Mouse (Mus musculus) heart, adult 8-10 months (tissue): ENCODE measurements around the gene Olfr96. TPM values are rescaled to one million over a fixed set of nuclear protein-coding genes. Genes with fewer than 3 reads are reported as not detected.
A peak's percentile ranks its signal among the peaks of the same experiment; 100 is the strongest.
"Not testable (repeated sequence)": the region's sequence is repeated elsewhere in the genome, so short reads cannot be mapped to it uniquely, and the experiment has no call there.

Source experiments
- DNase-seq: peaks from one replicate; pipeline ENCODE4 v3.0.0; 2022; ENCODE audit warnings: low spot score
- total RNA-seq, 4 experiments: library from RNA; stranded (reverse); gene quantifications; 2 replicates each; pipeline ENCODE4 v1.2.4; 2022

The Olfr96 gene
- not detected for total RNA-seq

DNA sequence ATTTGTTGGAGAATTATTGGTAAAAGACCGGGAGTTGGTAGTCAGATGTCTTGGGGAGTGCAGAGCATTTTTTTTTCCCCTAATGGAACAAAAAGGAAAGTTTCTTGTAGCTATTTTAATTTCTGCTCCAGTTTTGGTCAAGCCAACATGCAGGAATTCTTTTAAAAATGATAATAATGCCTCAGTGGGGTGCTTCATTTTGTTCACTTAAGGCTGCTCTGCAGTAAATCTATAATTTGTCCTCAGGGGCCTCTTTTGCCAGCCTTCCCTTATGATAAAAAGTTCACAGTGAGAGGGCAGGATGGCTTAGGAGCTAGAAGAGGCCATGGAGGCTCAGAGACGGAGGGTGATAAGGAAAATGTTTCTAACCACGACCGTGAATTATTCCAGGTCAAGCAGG is at the start of gene Olfr96:
Gene Olfr96 (plus strand): TSS at position 301 of the 400 bp plus-strand sequence.
- DNase-seq, result no peak

DNA sequence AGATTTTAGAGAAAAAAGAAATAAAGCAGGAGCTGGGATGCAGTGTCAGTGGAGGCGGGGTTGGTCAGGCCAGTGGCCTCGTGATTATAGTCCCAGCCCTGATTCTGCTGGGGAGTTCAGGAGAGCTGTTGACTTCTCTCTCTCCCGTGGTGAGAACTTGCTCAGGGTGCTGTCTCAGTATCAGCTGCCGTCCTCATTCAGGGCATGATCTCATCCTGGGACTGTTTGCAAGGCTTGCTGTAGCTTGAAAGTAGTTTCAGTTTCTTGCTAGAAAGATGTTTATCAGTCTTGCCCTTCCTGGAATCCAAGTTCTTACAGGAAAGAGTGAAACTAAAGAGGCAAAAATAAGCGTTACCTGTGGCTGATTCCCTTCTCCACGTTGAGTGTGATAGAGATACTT is 34.5 kb upstream of the Olfr96 start:
- DNase-seq, result no peak

DNA sequence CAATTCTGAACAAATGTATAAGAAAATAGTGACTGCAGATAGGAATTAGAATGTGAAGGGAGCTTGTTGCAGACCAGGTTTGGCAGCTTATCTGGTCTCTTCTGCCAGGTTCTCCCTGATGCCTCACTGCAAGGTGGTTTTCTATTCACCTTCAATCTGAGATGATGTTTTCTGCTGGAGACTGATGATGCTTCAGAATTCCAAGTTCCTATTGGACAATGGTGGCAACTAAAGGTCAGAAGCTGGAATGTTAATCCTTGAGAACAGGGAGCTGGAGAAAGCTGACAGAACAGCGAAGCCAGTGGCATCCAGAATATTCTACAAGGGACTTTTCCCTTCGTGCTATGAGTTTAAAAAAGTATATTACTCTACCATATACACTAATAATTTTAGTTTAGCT is 29.2 kb upstream of the Olfr96 start:
- DNase-seq, result peak; percentile 27

DNA sequence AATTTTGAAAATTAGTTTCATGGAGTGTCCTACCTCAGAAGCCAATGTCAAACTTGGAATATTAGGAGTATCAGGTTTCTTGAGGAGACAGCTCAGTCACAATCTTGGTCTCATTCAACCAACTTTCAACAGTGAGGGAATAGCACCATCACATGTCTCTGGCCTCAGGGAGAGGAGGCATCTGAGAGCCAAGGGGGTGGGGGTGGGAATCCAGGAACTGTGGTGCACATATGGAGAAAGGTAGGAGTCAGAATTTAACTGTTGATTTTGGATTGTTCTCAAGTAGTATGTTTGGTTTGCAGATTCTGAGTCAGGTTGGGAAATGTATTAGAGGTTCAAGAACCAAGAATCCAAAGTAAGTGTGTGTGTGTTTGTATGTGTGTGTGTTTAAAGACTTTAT is 26.9 kb upstream of the Olfr96 start:
- DNase-seq, result no peak

DNA sequence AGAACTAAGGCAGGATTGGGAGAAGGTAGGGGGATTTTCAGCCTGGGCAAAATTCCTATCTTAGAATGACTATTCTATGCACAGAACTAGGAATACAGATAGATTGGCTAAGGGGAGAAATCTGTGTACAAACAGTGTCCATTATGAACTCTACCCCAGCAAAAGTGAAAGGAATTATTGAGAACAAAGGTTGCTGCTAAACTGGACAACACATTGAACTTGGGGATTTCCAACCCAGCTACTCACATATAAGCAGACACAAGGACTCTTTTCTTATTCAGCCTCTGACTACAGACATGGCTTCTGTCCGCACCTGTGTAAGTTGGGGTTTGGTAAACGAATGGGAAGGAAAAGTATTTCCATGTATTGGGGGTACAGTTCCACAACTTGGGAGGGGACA is 26.3 kb upstream of the Olfr96 start, which contains the start of gene Ubd:
Gene Ubd (plus strand): TSS at position 237 of the 400 bp plus-strand sequence.
- DNase-seq, result no peak

DNA sequence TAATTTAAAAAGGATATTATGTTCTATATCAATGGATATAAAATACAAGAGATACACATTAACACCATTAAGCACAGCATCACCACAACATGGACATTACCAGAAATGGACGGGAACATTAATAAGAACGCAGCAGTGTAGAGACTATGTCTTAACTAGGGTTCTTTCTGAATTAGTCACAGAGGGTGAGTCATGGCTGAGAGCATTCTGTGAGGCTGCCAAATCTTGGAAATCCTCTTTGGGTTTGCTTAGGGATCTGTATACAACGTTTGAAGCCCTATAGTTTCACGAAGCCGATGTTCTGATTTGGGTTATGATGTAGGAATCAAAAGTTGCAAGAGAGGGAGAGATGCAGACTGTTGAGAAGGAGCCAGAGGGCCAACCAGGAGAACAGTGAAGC is 25.2 kb upstream of the Olfr96 start:
- DNase-seq, result no peak

DNA sequence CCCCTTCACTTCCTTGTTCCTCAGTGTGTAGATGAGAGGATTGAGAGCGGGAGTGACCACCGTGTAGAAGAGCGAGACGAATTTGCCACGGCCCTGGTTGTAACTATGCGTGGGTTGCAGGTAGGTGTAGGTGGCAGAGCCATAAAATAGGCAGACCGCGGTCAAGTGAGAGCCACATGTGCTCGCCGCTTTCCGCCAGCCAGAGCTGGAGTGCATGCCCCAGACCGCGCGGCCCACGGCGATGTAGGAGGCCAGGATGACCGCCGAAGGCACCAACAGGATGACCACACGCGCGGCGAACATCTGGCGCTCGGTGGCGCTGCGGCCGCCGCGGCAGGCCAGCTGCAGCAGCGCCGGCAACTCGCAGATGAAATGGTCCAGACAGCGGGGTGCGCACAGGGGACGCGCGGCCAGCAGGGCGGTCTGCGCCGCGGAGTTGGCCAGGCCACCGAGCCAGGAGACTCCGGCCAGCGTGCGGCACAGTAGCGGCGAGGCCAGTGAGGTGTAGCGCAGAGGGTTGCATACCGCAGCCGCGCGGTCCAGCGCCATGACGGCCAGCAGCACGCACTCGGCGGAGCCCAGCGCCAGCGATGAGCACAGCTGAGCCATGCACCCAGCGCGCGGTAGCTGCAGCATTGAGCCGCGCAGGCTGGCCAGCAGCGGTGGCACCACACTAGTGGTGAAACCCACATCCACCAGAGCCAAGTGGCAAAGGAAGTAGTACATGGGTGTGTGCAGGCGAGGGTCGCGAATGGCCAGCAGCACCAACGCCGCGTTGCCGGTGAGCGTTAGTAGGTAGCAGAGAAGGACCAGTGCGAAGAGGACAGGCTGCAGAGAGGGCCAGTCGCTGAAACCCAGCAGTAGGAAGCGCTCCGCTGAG is 22.9 kb upstream of the Olfr96 start:
- DNase-seq, result no peak

DNA sequence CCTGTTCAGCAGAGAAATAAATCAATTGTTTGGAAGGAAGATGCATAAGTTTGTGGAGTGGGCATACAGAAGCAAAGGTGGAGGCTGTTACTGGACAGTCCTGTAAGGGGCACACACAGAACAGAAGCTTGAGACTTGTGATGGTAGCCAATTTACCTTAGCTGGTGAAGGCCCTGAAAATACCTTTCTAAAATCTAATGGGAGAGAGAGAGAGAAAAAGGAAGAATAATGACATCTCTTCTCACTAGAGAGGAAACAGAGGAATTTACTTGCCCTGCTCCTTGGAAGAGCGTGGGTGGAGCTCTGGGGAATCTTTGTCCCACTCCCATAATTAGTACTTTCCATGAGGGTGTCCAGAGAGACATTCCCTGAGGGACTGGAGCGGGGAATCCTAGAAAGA is 19.1 kb upstream of the Olfr96 start, which contains the start of gene Olfr94:
Gene Olfr94 (minus strand): TSS at position 101 of the 400 bp plus-strand sequence.
- no peak for DNase-seq

DNA sequence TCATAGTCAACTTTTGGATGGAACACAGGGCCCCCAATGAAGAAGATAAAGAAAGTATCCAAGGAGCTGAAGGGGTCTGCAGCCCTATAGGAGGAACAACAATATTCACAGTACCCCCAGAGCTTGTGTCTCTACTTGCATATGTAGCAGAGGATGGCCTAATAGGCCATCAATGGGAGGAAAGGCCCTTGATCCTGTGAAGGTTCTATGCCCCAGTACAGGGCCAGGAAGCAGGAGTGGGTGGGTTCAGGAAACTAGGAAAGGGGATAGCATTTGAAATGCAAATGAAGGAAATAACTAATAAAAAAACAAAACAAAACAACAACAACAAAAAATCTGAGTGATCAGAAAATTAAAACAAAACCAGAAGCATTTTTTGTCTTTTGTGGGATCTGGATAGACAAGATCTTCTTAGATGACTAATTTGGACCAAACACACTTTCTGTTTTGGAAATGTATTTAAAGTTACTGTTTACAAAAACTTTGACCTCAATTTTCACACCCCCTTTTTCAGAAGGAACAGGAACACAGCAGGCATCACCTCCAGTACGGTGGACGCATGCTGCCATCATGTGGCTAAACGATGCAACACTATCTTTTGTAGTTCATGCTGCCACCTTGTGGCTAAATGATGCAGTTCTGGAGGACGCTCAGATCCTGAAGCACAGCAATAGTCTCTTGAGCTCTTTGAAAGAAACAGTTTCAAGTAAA is 16.6 kb upstream of the Olfr96 start:
- peak; percentile 81 for DNase-seq

DNA sequence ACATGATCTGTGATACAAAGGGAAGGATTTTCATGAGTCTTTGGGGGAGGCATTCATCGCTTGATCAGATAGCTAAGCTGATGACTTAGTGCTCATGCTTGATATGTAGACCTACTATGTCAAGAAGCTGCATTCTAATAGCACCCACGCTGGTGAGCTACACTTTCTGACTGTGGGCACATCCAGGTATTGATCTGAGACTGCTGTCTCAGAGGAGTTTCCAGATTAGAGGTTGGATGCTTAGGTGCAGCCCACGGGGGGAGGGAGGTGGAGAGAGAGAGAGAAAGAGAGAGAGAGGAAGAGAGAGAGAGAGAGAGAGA is 16.1 kb upstream of the Olfr96 start:
- no peak for DNase-seq

DNA sequence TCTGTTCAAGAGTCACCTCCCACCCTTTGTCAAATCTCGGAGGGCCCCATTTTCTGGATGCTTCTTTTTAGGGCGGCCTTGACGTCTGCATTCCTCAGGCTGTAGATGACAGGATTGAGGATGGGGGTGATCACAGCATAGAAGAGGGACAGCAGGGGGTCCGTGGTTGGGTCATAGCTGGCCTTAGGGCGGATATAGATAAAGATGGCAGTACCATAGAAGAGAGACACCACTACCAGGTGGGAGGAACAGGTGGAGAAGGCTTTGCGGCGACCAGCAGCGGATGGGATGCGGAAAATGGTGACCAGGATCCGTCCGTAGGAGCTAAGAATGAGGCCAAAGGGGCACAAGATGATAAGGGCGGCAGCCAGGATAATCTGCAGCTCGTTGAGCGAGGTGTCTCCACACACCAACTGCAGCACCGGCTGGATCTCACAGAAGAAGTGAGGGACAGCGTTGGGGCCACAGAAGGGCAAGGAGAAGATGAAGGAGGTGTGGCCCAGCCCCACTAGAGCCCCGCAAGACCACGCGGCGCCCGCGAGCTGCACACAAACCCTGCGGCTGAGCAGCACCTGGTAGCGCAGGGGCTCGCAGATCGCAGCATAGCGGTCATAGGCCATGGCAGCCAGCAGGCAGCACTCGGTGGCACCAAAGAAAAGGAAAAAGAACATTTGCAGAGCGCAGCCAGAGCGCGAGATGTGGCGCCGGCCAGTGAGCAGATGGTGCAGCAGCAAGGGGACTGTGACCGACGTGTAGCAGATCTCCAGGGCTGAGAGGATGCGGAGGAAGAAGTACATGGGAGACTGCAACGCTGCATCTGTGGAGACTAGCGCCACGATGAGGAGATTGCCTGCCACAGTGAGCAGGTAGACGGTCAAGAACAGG is 8.8 kb upstream of the Olfr96 start:
- DNase-seq, result no peak

DNA sequence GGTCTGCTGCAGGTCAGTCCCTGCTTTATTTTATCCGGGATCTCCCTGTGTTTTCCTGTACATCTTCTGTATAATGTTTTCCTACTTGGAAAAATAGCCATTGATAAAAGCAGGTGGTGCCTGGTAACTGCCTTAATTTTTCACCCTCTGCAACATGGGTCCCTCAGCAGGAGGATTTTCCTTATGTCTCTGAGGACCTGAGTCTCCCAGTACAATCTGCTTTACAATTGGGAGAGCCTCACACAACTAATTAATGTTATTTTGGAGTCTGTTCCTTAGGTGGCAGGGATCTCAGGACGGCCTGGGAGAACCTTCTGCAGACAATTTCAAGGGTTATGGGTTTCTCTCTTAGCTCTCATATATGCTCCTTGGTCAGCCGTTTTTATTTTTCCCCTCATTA is 6.9 kb upstream of the Olfr96 start, which contains the start of gene Olfr95:
Gene Olfr95 (minus strand): TSS at position 101 of the 400 bp plus-strand sequence.
- no peak for DNase-seq

DNA sequence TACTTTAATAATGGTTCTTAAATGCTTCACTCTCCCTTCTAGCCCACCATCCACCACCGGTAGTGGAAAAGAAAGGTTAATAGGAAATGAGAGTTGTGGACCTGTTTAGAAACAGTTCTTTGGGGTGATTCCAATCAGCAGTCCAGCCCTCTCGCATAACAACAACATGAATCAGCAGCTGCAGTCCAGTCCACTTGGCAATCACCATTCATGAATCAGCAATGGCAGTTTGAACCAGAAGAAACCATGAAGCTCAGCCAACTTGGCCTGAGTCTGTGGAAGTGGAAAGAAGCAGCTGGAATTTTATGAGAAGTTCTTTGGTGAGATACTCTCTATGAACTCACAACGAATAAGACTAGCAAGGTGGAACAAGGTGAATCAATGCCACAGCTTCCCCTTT is 1.5 kb upstream of the Olfr96 start:
- DNase-seq, result peak; percentile 24

DNA sequence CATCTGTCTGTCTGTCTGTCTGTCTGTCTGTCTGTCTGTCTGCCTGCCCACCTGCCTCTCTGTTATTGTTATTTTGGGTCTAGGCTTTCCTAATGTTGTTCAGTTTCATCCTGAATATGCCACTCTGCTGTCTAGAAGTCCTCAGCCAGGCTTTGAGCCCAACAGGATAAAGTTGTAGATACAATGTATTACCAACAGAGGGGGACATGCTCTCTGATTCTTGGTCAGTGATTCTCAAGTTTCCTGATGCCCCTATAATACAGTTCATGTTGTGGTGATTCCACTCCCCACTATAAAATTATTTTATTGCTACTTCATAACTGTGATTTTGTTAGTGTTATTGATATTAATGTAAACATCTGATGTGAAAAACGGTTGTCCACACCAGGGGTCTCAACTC is 1.9 kb downstream of the Olfr96 start:
- DNase-seq, result no peak

DNA sequence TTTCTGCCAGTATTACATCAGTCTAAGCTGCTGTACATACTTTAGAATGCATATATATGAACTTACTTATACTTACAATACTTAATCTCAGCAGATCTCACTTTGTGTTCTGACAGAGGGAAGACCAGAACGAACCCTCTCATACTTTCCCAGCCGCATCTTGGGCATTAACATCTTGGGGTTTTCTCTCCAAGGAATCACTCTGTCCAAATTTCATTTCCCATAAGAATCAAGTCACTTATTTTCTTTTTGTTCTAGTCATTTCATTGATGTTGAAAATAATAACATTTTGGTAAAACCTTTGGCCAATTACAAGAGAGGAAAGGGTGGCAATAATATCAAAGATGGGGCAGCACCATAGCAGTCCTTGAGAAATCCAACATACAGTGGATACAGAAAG is 17.3 kb downstream of the Olfr96 start, which contains the start of gene Olfr97:
Gene Olfr97 (minus strand): TSS at position 101 of the 400 bp plus-strand sequence.
- DNase-seq, result not testable (repeated sequence)

DNA sequence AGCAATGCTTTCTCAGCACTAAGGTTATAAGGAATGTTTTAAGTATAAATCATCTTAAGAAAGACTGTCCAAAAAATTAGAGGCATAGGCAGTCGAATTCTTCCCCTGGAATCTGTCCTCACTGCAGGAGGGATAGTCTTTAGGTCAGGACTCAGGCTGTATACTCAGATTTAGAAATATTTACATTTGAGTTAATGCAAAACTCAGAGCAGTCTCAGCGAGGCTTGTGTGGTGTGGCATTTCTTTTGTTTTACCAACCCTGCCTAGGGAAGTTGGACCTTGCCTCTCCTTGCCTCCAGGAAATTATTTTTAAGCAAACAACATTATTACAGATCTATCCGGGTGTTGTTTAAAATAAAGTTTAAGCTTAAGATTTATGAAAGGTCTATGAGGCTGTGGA is 22.3 kb downstream of the Olfr96 start:
- DNase-seq, result no peak

DNA sequence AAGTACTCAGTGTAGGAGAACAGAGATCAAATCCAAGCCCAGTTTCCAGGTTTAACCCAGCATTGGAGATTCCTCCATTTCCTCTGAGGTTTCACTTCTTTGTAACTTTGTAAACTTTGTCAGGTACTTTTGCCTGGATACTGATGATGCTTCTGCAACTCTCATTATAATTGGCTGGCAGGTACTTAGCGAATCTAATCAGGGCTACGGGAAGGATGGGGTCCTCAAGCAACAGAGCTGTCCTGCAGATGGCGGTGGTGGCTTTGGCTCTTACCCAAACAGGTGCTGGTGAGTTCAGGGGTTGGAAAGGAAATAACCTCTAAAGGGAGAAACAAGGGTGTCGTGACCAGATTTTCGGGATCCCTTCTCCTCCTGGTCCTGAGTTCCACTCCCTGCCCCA is 26.8 kb downstream of the Olfr96 start:
- DNase-seq, result peak; percentile 35

DNA sequence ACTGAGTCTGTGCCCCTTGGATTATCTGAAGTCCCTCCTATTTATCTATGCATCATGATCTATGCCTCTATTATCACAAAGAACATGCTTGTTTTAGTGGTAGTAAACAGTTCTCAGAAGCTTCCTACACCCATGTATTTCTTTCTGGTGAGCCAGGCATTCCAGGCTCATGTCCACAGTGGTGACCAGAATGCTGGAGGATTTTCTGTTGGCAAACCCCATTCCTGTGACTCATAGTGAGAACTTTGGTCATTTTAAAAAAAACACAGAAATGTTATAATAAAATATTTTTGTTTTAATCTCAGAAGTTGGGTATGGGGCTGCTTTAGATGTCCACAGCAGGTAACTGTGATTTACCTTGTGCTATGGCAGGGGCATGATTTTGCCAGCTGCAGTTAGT is 29.5 kb downstream of the Olfr96 start:
- DNase-seq, result no peak

DNA sequence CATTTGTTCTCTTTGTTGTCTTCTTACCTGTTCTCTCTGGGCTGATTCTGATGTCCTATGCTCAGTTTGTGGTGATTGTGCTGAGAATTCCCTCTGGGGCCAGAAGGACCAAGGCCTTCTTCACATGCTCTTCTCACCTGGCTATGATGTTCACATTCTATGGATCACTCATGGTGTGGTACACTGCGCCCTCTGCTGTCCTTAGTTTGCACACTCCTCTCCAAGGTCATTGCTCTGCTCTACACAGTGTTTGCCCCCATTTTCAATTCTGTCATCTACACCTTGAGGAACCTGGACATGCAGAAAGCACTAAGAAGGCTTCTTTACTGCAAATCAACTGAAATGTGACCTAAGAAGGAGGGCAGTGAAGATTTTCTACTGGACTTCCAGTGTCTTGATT is 30.6 kb downstream of the Olfr96 start:
- DNase-seq, result no peak

DNA sequence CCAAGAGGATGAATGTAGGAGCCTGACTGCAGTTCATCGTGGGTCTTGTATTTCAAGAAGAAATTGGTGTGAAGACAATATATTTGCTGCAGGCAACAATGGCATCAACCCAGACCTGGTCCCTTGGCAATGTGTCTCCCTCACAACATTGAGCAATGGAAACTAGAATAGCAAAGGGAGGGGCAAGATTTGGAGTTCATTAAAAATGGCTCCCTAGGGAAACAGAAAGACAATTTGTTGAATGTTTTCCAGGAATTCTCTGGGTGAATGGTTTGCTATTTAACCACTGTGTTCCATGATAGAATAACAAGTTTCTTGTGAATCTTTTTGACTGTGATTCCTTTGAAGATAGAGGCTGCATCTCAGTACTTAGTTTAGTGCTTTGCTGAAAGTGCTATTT is 43.7 kb downstream of the Olfr96 start, which contains the start of gene Olfr98:
Gene Olfr98 (minus strand): TSS at position 124 of the 400 bp plus-strand sequence.
- DNase-seq, result no peak

DNA sequence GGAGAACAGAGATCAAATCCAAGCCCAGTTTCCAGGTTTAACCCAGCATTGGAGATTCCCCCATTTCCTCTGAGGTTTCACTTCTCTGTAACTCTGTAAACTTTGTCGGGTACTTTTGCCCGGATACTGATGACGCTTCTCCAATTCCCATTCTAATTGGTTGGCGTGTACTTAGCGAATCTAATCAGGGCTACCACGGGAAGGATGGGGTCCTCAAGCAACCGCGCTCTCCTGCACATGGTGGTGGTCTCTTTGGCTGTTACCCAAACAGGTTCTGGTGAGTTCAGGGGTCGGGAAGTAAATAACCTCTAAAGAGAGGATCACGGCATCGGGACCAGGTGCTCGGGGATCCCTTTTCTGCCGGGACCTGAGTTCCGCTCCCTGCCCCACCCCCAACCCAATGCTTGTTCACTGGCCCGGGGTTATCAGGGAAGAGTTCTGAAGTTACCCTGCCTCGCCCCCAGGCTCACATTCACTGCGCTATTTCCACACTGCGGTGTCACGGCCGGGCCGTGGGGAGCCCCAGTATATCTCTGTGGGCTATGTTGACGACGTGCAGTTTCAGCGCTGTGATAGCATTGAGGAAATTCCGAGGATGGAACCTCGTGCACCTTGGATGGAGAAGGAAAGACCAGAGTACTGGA is 50.2 kb downstream of the Olfr96 start, which contains the start of gene H2-M3:
Gene H2-M3 (plus strand): TSS at position 163 of the 644 bp plus-strand sequence.
- peak; percentile 98 for DNase-seq
